Mouse (Mus musculus): ENCODE measurements at regions not wholly inside any gene's neighbourhood (a gene's known extent, or its start where the extent isn't known, plus 50 kb on each side); places are given as distances from the start of the nearest gene placed in this dataset.
"Not testable (repeated sequence)": the region's sequence is repeated elsewhere in the genome, so short reads cannot be mapped to it uniquely, and the experiment has no call there.

DNA sequence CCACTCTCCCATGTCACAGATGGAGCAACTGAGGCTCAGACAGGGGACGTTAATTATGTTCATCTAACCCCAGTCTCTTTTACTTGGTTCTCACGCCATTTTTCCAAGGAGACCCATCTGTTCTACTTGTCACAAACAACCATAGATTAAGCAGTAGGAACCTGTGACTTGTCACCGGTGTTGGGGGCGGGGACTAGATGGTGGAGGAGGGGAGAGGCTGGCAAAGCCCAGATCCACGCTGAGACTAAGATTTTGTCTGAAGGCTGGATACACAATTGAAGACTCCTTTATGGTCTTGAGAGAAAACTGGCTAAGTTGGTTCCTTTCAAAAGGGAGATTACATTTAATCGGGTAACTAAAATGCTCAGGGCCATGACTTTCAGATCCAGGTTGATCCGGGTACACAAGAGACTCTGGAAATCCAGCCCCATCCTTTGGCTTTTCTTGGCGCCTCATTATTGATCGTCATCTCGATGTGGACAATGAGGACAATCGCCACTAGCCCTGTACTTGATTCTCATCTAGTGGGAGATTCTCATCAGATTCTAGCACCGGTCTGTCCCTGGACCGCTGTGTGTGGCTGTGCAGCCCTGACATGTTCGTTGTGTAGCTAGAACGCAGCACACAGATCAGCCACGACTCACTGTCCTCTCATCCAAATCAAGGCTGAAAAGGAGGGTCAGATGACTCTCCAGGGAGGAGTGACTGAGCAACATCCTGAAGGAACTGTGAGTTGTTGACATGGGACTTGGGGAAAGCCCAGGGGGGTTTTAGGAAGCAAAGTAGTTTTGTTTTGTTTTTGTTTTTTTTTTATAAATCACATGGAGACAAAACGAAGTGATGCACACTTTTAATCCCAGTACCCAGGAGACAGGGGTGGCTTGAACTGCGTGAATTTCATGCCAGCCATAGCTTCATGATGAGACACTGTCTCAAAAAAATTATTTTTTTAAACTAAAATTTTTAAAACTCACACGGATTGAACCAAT is 83.1 kb upstream of the Med13l start:
- no peak for ATAC-seq (ENCODE audit: low FRiP score, low read depth)
- WGBS, result 57% methylated on average over 19 of the region's 19 CpGs
- H3K4me2 ChIP-seq (replicated peaks), result peak overlapping the region; percentile 67
- H3K4me3 ChIP-seq, result peak overlapping the region; percentile 37
- no peaks in the 10 kb centered on the region for H3K9me3 ChIP-seq
- H3K9ac ChIP-seq (replicated peaks), result peak overlapping the region; percentile 41
- no peak overlapping the region for H3K27ac ChIP-seq (replicated peaks)
- H3K4me1 ChIP-seq, result peaks cover 22% of the 10 kb centered on the region
- H3K27me3 ChIP-seq, result peaks cover 12% of the 10 kb centered on the region; the same call in 1 of the 2 replicates
- no peaks in the 10 kb centered on the region for H3K36me3 ChIP-seq

DNA sequence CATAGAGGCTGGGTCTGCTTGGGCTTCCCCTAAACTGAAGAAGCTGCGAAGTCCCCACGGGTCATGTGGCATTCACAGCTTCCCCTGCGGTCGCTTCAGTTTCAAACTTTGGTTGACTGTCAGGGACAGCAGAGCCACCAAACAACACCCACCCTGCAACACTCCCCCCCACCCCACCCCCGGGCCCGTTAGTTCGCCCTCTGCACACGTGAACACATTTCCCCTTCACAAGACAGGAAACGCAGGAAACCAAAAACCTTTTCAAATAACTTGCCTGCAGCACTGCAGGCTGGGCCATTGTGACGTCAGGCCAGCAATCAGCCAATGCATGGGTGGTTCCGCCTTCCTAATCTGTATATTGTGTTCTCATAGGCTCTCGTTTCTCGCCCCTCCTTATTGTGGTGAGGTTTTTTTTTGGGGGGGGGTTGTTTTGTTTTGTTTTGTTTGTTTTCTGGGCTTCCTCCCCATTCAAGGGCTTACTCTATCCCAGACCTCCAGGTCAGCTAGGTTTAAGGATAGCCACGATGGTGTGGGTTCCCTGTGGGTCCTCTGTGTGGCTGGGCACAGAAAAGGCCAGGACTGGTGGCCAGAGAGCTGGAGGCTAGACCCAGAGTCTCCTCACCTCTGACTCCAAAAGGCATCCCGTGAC is 82.2 kb upstream of the Med13l start:
- no peaks in the 10 kb centered on the region for H3K36me3 ChIP-seq
- 8% methylated on average over 15 of the region's 15 CpGs for WGBS
- peak overlapping the region; percentile 37 for H3K4me3 ChIP-seq
- H3K27ac ChIP-seq (replicated peaks), result no peak overlapping the region
- H3K4me1 ChIP-seq, result peaks cover 20% of the 10 kb centered on the region
- ATAC-seq (ENCODE audit: low FRiP score, low read depth), result peak; percentile 79
- peaks cover 12% of the 10 kb centered on the region; the same call in 1 of the 2 replicates for H3K27me3 ChIP-seq
- no peaks in the 10 kb centered on the region for H3K9me3 ChIP-seq
- peak overlapping the region; percentile 67 for H3K4me2 ChIP-seq (replicated peaks)
- peak overlapping the region; percentile 41 for H3K9ac ChIP-seq (replicated peaks)

DNA sequence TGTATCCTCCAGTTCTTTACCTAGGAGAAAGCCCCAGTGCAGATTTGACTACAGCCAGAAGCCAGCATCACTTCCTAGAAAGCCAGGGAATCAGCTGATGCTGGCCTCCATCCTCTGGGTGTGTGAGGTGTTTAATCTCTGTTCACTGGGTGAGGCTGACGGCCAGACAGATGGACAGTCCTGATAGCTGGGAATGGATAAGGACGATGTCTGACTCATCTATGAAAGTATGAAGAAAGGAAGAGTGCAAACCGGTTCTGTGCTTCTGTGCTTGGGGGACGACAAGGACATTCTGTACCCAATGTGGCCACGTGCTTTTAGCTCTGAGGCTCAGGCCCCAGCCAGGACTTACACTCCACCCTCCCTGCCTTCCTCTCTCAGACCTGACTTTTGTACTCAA is 80.5 kb upstream of the Med13l start:
- WGBS, result 79% methylated on average over 5 of the region's 5 CpGs
- H3K27ac ChIP-seq (replicated peaks), result no peak overlapping the region
- H3K4me3 ChIP-seq, result no peak overlapping the region
- no peaks in the 10 kb centered on the region for H3K9me3 ChIP-seq
- H3K4me1 ChIP-seq, result peaks cover 21% of the 10 kb centered on the region
- H3K36me3 ChIP-seq, result no peaks in the 10 kb centered on the region
- no peak overlapping the region for H3K9ac ChIP-seq (replicated peaks)
- peaks cover 12% of the 10 kb centered on the region; the same call in 1 of the 2 replicates for H3K27me3 ChIP-seq
- no peak for ATAC-seq (ENCODE audit: low FRiP score, low read depth)
- H3K4me2 ChIP-seq (replicated peaks), result no peak overlapping the region

DNA sequence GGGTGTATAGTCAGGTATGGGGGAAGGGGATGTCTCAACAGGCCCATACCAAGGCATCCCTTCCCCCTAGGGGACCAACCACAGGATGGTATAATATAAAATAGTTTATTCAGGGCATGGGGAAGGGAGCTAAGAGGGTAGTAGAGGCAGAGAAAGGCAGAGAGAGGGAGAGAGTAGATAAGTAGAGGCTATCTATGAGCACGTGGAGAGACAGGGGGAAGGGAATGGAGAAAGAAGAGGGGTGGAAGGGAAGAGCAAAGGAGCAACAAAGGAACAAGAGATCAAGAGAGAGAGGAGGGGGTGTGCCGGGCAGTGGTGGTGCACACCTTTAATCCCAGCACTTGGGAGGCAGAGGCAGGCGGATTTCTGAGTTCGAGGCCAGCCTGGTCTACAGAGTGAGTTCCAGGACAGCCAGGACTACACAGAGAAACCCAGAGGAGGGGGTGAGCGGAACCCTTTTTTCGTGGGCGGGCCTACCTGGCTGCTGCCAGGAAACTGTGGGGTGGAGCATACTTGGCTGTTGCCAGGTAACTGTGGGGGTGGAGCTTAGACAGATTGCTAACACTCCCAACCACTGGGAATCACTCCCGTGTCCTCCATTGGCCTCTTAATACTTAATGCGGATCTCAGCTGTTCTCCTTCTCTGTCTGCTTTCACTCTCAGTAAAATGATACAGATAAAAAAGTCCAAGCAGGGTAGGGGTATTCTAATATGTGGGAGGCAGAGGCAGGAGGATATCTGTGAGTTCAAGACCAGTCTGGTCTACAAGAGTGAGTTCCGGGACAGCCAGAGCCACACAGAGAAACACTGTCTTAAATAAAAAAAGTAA is 79.3 kb upstream of the Med13l start:
- Histone ChIP-seq H3K27me3 (peaks cover 9% of the 10 kb centered on the region; the same call in 1 of the 2 replicates), H3K4me3 (no peak overlapping the region), H3K36me3 (no peaks in the 10 kb centered on the region), H3K9me3 (no peaks in the 10 kb centered on the region), H3K9ac (replicated peaks) (no peak overlapping the region), H3K4me1 (peaks cover 21% of the 10 kb centered on the region), H3K27ac (replicated peaks) (no peak overlapping the region), H3K4me2 (replicated peaks) (no peak overlapping the region)
- no peak for ATAC-seq (ENCODE audit: low FRiP score, low read depth)
- WGBS, result 78% methylated on average over 10 of the region's 10 CpGs

DNA sequence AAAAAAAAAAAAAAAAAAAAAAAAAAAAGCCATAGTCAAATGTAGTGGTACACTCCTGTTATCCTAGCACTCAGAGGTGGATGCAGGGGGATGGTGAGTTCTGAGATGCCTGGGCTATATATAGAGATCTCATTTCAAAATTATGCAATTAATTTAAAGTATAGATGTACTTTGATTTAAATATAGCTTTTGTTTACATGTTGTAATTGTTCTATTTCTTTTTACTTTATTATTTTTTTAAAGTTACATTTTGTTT is 78.8 kb upstream of the Med13l start:
- Histone ChIP-seq H3K36me3 (no peaks in the 10 kb centered on the region), H3K4me2 (replicated peaks) (no peak overlapping the region), H3K4me3 (no peak overlapping the region), H3K9me3 (no peaks in the 10 kb centered on the region), H3K27me3 (peaks cover 5% of the 10 kb centered on the region; the same call in 1 of the 2 replicates), H3K27ac (replicated peaks) (no peak overlapping the region), H3K4me1 (peaks cover 21% of the 10 kb centered on the region), H3K9ac (replicated peaks) (no peak overlapping the region)
- ATAC-seq (ENCODE audit: low FRiP score, low read depth), result no peak

DNA sequence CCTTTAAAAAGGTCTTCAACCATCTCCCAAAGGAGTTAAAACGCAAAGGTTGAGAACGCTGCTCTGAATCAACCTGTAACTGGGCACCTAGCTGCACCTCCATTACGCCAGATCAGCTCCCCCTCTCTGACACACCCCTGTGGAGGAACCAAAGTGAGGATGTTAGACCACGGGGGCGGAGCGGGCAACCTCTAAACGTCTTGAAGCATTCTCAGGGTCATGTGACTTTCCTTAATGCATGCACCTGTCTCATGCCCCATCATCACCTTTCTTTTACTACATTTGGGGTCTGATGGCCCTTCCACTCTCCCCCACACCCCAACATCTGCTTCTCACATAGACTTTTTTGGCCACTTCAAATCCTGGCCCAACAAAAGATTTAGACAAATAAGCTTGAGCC is 77.9 kb upstream of the Med13l start:
- no peak overlapping the region for H3K4me3 ChIP-seq
- no peaks in the 10 kb centered on the region for H3K9me3 ChIP-seq
- no peak overlapping the region for H3K4me2 ChIP-seq (replicated peaks)
- H3K36me3 ChIP-seq, result no peaks in the 10 kb centered on the region
- H3K4me1 ChIP-seq, result peaks cover 19% of the 10 kb centered on the region
- no peak overlapping the region for H3K27ac ChIP-seq (replicated peaks)
- no peak for ATAC-seq (ENCODE audit: low FRiP score, low read depth)
- 48% methylated on average over 7 of the region's 7 CpGs for WGBS
- no peak overlapping the region for H3K9ac ChIP-seq (replicated peaks)
- H3K27me3 ChIP-seq, result no peaks in the 10 kb centered on the region; the same call in 1 of the 2 replicates

DNA sequence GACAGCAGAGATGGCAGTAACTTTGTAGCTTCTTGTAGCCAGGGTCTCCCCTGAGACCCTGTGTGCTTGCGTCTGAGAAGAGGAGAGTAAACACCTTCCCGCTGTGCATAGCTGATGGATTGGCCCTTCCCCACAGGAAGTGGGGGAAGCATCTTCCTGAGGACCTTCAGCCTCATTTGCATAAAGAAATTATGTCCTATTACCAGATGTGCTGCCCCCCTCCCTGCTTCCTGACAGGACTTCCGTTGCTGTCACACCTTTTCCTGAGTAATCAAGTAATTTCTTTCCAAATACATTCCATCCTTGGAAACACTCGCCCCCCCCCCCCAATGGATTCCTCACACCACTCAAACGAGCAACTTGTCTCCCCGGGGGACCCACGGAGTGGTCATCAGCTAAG is 77.5 kb upstream of the Med13l start:
- H3K4me1 ChIP-seq, result peaks cover 15% of the 10 kb centered on the region
- no peak overlapping the region for H3K27ac ChIP-seq (replicated peaks)
- ATAC-seq (ENCODE audit: low FRiP score, low read depth), result no peak
- H3K9ac ChIP-seq (replicated peaks), result no peak overlapping the region
- no peaks in the 10 kb centered on the region; the same call in 1 of the 2 replicates for H3K27me3 ChIP-seq
- no peaks in the 10 kb centered on the region for H3K9me3 ChIP-seq
- no peak overlapping the region for H3K4me3 ChIP-seq
- WGBS, result 8% methylated on average over 7 of the region's 7 CpGs
- no peaks in the 10 kb centered on the region for H3K36me3 ChIP-seq
- no peak overlapping the region for H3K4me2 ChIP-seq (replicated peaks)

DNA sequence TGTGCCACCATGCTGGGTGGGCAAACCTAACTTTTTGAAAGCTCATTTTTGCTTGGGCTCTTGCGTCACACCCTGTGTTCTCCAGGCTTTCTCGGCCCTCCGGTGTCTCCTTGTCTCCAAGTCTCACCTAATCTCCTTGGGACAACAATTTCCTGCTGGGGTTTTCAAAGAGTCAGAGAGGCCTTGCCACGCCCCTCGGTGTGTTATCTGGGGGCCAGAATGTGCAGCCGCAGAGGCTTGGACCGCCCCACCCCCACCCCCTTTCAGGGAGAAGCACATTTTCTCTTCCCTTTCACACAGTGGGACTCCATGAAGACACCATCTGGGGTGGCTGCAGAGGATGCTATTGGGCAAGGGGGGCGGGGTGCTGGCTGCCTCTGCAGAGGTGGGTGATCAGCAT is 76.9 kb upstream of the Med13l start:
- Histone ChIP-seq H3K9ac (replicated peaks) (no peak overlapping the region), H3K27ac (replicated peaks) (no peak overlapping the region), H3K4me1 (peaks cover 10% of the 10 kb centered on the region), H3K27me3 (no peaks in the 10 kb centered on the region; the same call in 1 of the 2 replicates), H3K36me3 (no peaks in the 10 kb centered on the region), H3K4me2 (replicated peaks) (no peak overlapping the region), H3K9me3 (no peaks in the 10 kb centered on the region), H3K4me3 (no peak overlapping the region)
- WGBS, result 4% methylated on average over 8 of the region's 8 CpGs
- no peak for ATAC-seq (ENCODE audit: low FRiP score, low read depth)

DNA sequence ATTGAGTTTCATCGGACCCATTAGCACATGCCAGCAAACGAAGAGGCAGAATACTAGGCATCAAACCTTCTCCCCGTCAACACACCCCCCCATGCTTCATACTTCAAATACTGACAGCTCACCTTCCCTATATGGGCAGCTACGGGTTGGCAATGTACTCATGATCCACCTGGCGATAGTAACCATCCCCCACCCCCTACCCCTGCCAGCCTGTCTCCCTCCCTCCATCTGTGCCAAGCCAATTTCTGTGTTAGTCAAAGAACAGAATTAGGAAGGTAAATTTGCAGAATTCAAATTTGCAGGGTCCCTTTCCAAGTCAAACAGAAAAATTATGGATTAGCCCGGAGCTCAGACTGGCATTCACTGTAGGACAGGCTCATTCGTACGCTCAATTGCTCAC is 75.3 kb upstream of the Med13l start:
- ATAC-seq (ENCODE audit: low FRiP score, low read depth), result no peak
- 96% methylated on average over 8 of the region's 8 CpGs for WGBS

DNA sequence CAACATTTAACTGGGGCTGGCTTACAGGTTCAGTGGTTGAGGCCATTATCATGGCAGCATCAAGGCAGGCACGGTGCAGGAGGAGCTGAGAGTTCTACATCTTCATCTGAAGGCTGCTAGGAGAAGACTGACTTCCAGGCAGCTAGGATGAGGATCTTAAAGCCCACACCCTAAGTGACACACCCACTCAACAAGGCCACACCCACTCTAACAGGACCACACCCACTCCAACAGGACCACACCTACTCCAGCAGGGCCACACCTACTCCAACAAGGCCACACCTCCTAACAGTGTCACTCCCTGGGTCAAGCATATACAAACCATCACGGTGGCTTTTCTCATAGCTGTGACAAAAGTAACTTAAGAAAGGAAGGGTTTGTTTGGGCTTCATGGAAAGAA is 68.0 kb upstream of the Med13l start:
- not testable (repeated sequence) for H3K4me2 ChIP-seq (replicated peaks); H3K4me1 ChIP-seq; H3K27me3 ChIP-seq; H3K9ac ChIP-seq (replicated peaks); H3K27ac ChIP-seq (replicated peaks); H3K36me3 ChIP-seq; H3K9me3 ChIP-seq; ATAC-seq (ENCODE audit: low FRiP score, low read depth); H3K4me3 ChIP-seq
- 84% methylated on average over 2 of the region's 2 CpGs for WGBS

More for the DNA sequence above, 75.3 kb upstream of the Med13l start:
- peaks cover 9% of the 10 kb centered on the region for H3K4me1 ChIP-seq
- H3K36me3 ChIP-seq, result no peaks in the 10 kb centered on the region
- H3K4me3 ChIP-seq, result no peak overlapping the region
- no peak overlapping the region for H3K9ac ChIP-seq (replicated peaks)
- no peaks in the 10 kb centered on the region; the same call in 1 of the 2 replicates for H3K27me3 ChIP-seq
- H3K9me3 ChIP-seq, result no peaks in the 10 kb centered on the region
- H3K27ac ChIP-seq (replicated peaks), result no peak overlapping the region
- no peak overlapping the region for H3K4me2 ChIP-seq (replicated peaks)

DNA sequence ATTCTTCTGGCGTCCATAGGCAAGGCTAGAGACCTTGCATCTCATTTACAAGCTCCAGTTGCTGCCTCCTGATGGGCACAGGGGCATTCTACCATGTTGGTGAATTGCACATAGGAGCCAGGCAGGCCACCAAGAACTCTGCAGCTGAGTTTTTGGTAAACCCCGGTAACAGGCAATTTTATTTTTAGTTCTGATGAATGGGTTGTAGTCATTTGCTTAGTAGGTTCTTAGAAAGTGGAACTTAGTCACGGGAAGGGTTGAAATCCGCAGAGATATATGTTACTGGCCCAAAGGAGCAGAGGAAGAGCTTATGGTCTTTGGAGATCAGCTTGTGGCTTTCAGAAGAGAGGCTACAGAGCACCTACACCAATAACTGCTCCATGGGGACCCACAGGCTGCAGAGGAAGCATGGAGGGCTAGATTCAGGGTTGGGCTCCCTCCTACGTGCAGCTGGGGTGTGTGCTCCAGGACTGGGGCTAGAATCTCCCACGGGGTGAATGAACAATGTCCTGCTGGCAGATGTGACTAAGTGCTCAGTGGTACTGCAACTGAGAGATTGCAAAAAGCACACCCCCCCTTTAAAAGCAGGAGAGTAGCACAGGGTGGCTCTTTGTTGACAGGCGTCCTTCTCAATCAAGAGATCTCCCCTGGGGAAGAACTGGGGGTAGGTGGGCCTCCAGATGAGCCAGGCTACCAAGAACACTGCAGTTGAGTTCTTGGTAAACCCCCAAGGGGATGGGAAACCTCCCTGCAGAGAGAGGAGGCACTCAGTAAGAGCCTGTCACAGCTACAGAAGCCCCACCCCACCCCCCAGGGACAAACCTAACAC is 65.6 kb upstream of the Med13l start:
- 0 out of 2 replicates have a peak, but pooled peaks cover 3% of the 10 kb centered on the region for H3K4me1 ChIP-seq
- no peak for ATAC-seq (ENCODE audit: low FRiP score, low read depth)
- no peak overlapping the region for H3K9ac ChIP-seq (replicated peaks)
- no peak overlapping the region for H3K4me2 ChIP-seq (replicated peaks)
- no peaks in the 10 kb centered on the region for H3K9me3 ChIP-seq
- no peak overlapping the region for H3K4me3 ChIP-seq
- H3K27ac ChIP-seq (replicated peaks), result no peak overlapping the region
- 0 out of 2 replicates have a peak, but pooled peaks cover 10% of the 10 kb centered on the region for H3K27me3 ChIP-seq
- no peaks in the 10 kb centered on the region for H3K36me3 ChIP-seq
- 70% methylated on average over 7 of the region's 7 CpGs for WGBS
